Mouse (Mus musculus) cerebellum, adult 11-12 months (tissue): ENCODE data around the gene Prl3d1.
"Not testable (repeated sequence)": the region's sequence is repeated elsewhere in the genome, so short reads cannot be mapped to it uniquely, and the experiment has no call there.

Experiments
- DNase-seq: peaks from one replicate; pipeline ENCODE4 v3.0.0; 2022

Gene Prl3d1

DNA sequence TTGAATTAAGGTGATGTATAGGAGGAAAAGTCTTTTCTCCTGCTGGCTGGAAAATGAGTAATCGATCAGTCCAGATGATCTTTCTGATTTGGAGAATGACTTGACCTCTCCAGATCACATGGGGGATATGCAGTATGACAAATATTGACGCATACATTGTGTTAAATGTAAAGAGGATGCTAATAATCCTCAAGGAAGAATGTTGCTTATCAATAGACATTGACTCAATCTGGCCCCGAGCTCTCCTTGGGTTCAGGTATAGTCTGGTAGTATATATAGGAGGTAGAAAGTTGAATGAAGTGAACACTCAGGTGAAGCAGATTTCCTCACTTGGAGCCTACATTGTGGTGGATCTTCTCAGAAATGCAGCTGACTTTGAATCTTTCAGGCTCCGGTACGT lies at the start of gene Prl3d1:
Prl3d1 (plus strand) TSS at position 301 of the 400 bp plus-strand sequence.
- DNase-seq = not testable (repeated sequence)

DNA sequence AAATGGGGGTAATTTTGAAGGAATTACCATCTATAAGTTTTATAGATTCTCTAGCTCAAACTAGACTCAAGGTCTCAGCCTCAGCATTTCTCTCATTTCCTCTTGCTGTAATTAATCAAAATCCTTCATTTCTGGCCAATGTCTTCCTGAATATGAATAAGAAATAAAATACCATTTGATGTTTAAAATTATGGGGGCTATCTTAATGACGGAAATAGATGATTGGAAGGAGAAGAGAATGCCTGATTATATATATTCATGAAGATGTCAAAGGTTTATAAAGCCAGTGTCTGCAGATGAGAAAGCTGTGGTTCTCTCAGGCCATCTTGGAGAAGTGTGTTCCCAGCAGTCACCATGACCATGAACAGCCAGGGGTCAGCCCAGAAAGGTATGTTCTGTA lies 36.7 kb upstream of the Prl3d1 start, which contains the start of gene Prl:
Prl (plus strand) TSS at position 301 of the 400 bp plus-strand sequence.
- no peak for DNase-seq

DNA sequence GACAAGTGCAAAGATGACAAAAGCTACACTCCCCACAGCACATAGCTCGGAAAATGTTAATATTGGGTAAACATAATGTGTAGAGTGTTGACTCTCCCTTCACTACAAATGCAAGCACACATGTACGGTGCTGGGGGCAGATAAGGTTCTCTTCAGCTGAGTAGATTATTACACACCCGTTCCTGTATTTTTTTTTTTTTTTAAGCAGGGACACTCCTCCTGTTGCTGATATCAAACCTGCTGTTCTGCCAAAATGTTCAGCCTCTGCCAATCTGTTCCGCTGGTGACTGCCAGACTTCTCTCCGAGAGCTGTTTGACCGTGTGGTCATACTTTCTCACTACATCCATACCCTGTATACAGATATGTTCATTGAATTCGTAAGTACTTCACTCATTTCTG lies 34.8 kb upstream of the Prl3d1 start:
- no peak for DNase-seq

DNA sequence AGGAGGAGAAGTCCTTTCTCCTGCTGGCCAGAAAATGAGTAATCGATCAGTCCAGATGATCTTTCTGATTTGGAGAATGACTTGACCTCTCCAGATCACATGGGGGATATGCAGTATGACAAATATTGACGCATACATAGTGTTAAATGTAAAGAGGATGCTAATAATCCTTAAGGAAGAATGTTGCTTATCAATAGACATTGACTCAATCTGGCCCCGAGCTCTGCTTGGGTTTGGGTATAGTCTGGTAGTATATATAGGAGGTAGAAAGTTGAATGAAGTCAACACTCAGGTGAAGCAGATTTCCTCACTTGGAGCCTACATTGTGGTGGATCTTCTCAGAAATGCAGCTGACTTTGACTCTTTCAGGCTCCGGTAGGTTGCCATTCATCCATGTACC lies 27.4 kb downstream of the Prl3d1 start, which contains the start of gene Prl3d2:
Prl3d2 (plus strand) TSS at position 301 of the 400 bp plus-strand sequence.
- DNase-seq = not testable (repeated sequence)

DNA sequence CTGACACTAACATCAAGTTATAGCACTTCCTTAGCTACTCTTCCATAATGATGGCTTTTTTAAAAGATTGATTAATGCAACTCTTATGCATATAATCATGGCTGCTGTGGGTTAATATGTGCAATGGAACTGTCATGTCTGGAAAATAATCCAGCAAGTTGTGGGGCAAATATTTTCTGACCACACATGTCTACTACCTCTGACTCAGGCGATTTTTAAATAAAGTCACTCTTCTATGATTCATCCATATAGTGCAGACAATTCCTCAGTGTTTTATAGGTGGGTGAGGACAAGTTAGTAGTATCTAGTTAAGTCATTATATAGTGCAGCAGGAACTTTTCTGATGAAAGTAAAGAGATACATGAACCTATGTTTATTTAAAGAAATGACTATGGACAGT lies 54.3 kb downstream of the Prl3d1 start:
- DNase-seq = no peak
